Mouse (Mus musculus): ENCODE measurements around the gene Atox1. TPM values are rescaled to one million over a fixed set of nuclear protein-coding genes. Genes with fewer than 3 reads are reported as not detected.
"Not testable (repeated sequence)": the region's sequence is repeated elsewhere in the genome, so short reads cannot be mapped to it uniquely, and the experiment has no call there.

Atox1 gene
- polyA plus RNA-seq, 1 experiment from 2014 or later, result 292 TPM

GRCm38 (mm10) chr11:55419678-55420307 lies 41.2 kb downstream of the Atox1 start:
- Histone ChIP-seq H3K4me2 (ENCODE audit: low read length) (peak overlapping the region; percentile 55), H3K9ac (ENCODE audit: low read length) (peak overlapping the region; percentile 60), H3K27me3 (replicated peaks; ENCODE audit: control insufficient read depth, insufficient read depth, low read length) (no peaks in the 10 kb centered on the region), H3K9me3 (replicated peaks; ENCODE audit: control insufficient read depth, low read length) (no peaks in the 10 kb centered on the region), H3K36me3 (ENCODE audit: control insufficient read depth, insufficient read depth, low read length) (no peaks in the 10 kb centered on the region), H3K4me1 (ENCODE audit: control insufficient read depth, insufficient read depth, low read length) (peaks cover 25% of the 10 kb centered on the region), H3K4me3 (ENCODE audit: low read depth, low read length) (peak overlapping the region; percentile 33), H3K27ac (ENCODE audit: low read depth, low read length) (peak overlapping the region; percentile 52)
- peak; percentile 46 for DNase-seq (ENCODE audit: low spot score)
- 1% methylated on average over 9 of the region's 9 CpGs for WGBS
- peak; percentile 69 for ATAC-seq

DNA sequence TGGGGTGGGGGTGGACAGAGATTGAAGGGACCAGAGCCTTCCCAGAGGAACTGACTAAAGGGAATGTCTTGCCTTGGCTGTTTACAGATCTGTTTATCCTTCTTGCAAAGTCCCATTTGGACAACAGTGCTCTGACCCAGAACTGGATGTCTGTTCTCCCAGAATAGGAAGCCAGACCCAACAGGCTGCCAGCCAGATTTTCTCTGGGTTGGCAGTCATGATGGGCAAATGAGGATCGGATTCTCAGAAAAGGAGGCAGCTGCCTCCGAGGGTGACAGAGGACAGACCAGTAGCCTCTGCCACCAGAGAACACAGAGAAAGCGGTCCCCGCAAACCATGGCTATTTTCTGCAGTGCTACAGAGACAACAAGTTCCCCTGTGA lies 41.8 kb downstream of the Atox1 start:
- Histone ChIP-seq H3K36me3 (ENCODE audit: control insufficient read depth, insufficient read depth, low read length) (no peaks in the 10 kb centered on the region), H3K4me1 (ENCODE audit: control insufficient read depth, insufficient read depth, low read length) (peaks cover 25% of the 10 kb centered on the region), H3K9me3 (replicated peaks; ENCODE audit: control insufficient read depth, low read length) (no peaks in the 10 kb centered on the region), H3K4me2 (ENCODE audit: low read length) (peak overlapping the region; percentile 55), H3K4me3 (ENCODE audit: low read depth, low read length) (peak overlapping the region; percentile 33), H3K27me3 (replicated peaks; ENCODE audit: control insufficient read depth, insufficient read depth, low read length) (no peaks in the 10 kb centered on the region), H3K27ac (ENCODE audit: low read depth, low read length) (peak overlapping the region; percentile 52), H3K9ac (ENCODE audit: low read length) (peak overlapping the region; percentile 60)
- 6% methylated on average over 4 of the region's 4 CpGs for WGBS
- ATAC-seq, result no peak
- DNase-seq (ENCODE audit: low spot score), result no peak

- Histone ChIP-seq H3K27me3 (replicated peaks; ENCODE audit: control insufficient read depth, insufficient read depth, low read length) (no peaks in the 10 kb centered on the region), H3K9ac (ENCODE audit: low read length) (peak overlapping the region; percentile 60; the same call in 1 of the 2 replicates), H3K27ac (ENCODE audit: low read depth, low read length) (no peak overlapping the region), H3K4me3 (ENCODE audit: low read depth, low read length) (peak overlapping the region; percentile 33), H3K9me3 (replicated peaks; ENCODE audit: control insufficient read depth, low read length) (no peaks in the 10 kb centered on the region), H3K4me1 (ENCODE audit: control insufficient read depth, insufficient read depth, low read length) (peaks cover 20% of the 10 kb centered on the region), H3K4me2 (ENCODE audit: low read length) (peak overlapping the region; percentile 55), H3K36me3 (ENCODE audit: control insufficient read depth, insufficient read depth, low read length) (no peaks in the 10 kb centered on the region)
- 10% methylated on average over 3 of the region's 3 CpGs for WGBS
- ATAC-seq (no peak), DNase-seq (ENCODE audit: low spot score) (no peak)
Measured at GRCm38 (mm10) chr11:55418704-55419061, 42.4 kb downstream of the Atox1 start.

GRCm38 (mm10) chr11:55417898-55418703 lies 42.9 kb downstream of the Atox1 start:
- peak overlapping the region; percentile 55; the same call in 1 of the 2 replicates for H3K27ac ChIP-seq (ENCODE audit: low read depth, low read length)
- peak overlapping the region; percentile 33 for H3K4me3 ChIP-seq (ENCODE audit: low read depth, low read length)

DNA sequence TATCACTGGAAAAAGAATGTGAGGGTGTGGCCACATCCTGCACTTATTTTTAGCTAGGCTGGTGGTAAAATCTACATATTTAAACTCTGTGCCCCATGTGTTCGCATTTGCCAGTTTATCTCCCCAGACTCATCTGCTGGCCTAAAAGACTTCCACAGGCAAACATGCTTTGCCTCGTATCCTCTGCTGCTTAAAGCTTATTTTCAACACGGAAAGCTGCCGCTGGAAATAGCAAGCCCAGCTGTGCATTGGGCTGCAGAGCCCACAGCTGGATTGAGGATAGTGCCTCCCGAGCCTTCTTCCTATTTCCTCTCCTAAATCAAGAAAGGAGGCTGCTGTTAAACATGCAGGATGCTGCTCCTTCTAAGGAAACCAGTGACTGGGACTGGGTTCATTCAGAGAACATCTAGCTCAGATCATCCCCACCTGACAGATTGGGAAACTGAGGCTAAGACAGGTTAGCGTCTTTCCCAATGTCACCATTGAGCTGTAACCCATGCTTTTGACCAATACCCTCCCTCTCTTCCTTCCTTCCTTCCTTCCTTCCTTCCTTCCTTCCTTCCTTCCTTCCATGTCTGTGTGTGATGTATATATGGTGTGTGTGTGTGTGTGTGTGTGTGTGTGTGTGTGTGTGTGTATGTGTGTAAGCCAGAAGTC lies 44.3 kb downstream of the Atox1 start:
- no peak overlapping the region for H3K4me3 ChIP-seq (ENCODE audit: low read depth, low read length)
- H3K4me1 ChIP-seq (ENCODE audit: control insufficient read depth, insufficient read depth, low read length), result peaks cover 17% of the 10 kb centered on the region
- no peaks in the 10 kb centered on the region for H3K9me3 ChIP-seq (replicated peaks; ENCODE audit: control insufficient read depth, low read length)
- H3K36me3 ChIP-seq (ENCODE audit: control insufficient read depth, insufficient read depth, low read length), result no peaks in the 10 kb centered on the region
- H3K4me2 ChIP-seq (ENCODE audit: low read length), result no peak overlapping the region
- H3K9ac ChIP-seq (ENCODE audit: low read length), result no peak overlapping the region
- ATAC-seq (no peak), DNase-seq (ENCODE audit: low spot score) (no peak)
- H3K27me3 ChIP-seq (replicated peaks; ENCODE audit: control insufficient read depth, insufficient read depth, low read length), result no peaks in the 10 kb centered on the region
- WGBS, result 85% methylated on average over 6 of the region's 6 CpGs
- no peak overlapping the region; the same call in 1 of the 2 replicates for H3K27ac ChIP-seq (ENCODE audit: low read depth, low read length)

More at GRCm38 (mm10) chr11:55417898-55418703, 42.9 kb downstream of the Atox1 start:
- ATAC-seq, result peak; percentile 84
- peak overlapping the region; percentile 55 for H3K4me2 ChIP-seq (ENCODE audit: low read length)
- H3K9me3 ChIP-seq (replicated peaks; ENCODE audit: control insufficient read depth, low read length), result no peaks in the 10 kb centered on the region
- no peaks in the 10 kb centered on the region for H3K27me3 ChIP-seq (replicated peaks; ENCODE audit: control insufficient read depth, insufficient read depth, low read length)
- WGBS, result under 1% methylated on average over 24 of the region's 24 CpGs
- no peaks in the 10 kb centered on the region for H3K36me3 ChIP-seq (ENCODE audit: control insufficient read depth, insufficient read depth, low read length)
- peaks cover 17% of the 10 kb centered on the region for H3K4me1 ChIP-seq (ENCODE audit: control insufficient read depth, insufficient read depth, low read length)
- peak overlapping the region; percentile 60 for H3K9ac ChIP-seq (ENCODE audit: low read length)
- DNase-seq (ENCODE audit: low spot score), result peak; percentile 79

- not testable (repeated sequence) for H3K9me3 ChIP-seq (replicated peaks; ENCODE audit: control insufficient read depth, low read length); H3K27me3 ChIP-seq (replicated peaks; ENCODE audit: control insufficient read depth, insufficient read depth, low read length); H3K4me3 ChIP-seq (ENCODE audit: low read depth, low read length); H3K9ac ChIP-seq (ENCODE audit: low read length); ATAC-seq; H3K4me2 ChIP-seq (ENCODE audit: low read length); H3K27ac ChIP-seq (ENCODE audit: low read depth, low read length); H3K36me3 ChIP-seq (ENCODE audit: control insufficient read depth, insufficient read depth, low read length); DNase-seq (ENCODE audit: low spot score)
- 94% methylated on average over 6 of the region's 6 CpGs for WGBS
- peaks cover 17% of the 10 kb centered on the region for H3K4me1 ChIP-seq (ENCODE audit: control insufficient read depth, insufficient read depth, low read length)
Measured at GRCm38 (mm10) chr11:55415731-55416130, 45.3 kb downstream of the Atox1 start.

DNA sequence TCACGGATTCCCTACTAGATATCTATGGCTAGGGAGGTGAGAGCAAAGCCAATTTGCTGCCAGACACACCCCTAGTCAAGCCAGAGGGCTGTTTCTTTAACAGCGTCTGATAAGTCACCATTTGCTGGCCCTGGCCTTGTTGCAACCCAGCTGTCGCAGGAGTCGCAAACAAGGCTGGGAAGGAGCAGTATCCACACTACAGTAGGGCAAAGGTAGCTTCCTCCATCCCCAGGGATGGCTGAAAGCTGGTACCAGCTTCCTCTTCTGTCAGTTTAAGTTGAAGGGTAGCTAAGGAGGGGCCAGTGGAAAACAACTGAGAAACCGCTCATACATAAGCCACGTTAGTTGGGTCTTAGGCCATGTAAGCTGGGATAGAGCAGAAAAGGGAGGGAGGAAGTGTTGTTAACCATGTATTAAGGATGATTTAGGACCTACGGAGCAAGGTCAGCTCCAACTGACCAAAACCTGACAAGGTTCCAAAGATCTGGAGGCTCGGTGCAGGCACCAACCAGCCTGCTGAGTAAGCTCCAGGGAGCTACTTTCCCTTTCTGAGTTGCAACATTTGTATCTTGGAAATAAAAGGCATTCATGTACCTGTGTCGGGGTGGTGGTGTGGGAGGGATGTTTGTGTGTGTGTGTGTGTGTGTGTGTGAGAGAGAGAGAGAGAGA lies 45.9 kb downstream of the Atox1 start:
- H3K27ac ChIP-seq (ENCODE audit: low read depth, low read length), result no peak overlapping the region
- H3K27me3 ChIP-seq (replicated peaks; ENCODE audit: control insufficient read depth, insufficient read depth, low read length), result no peaks in the 10 kb centered on the region
- H3K4me1 ChIP-seq (ENCODE audit: control insufficient read depth, insufficient read depth, low read length), result peaks cover 17% of the 10 kb centered on the region
- WGBS, result 80% methylated on average over 9 of the region's 9 CpGs
- no peak overlapping the region for H3K9ac ChIP-seq (ENCODE audit: low read length)
- H3K36me3 ChIP-seq (ENCODE audit: control insufficient read depth, insufficient read depth, low read length), result no peaks in the 10 kb centered on the region
- H3K4me2 ChIP-seq (ENCODE audit: low read length), result no peak overlapping the region
- no peak overlapping the region for H3K4me3 ChIP-seq (ENCODE audit: low read depth, low read length)
- H3K9me3 ChIP-seq (replicated peaks; ENCODE audit: control insufficient read depth, low read length), result no peaks in the 10 kb centered on the region
- ATAC-seq, result no peak
- DNase-seq (ENCODE audit: low spot score), result no peak

GRCm38 (mm10) chr11:55414314-55414713 lies 46.7 kb downstream of the Atox1 start:
- no peaks in the 10 kb centered on the region for H3K36me3 ChIP-seq (ENCODE audit: control insufficient read depth, insufficient read depth, low read length)
- ATAC-seq, result no peak

More at GRCm38 (mm10) chr11:55414314-55414713, 46.7 kb downstream of the Atox1 start:
- no peak overlapping the region for H3K9ac ChIP-seq (ENCODE audit: low read length)
- H3K4me1 ChIP-seq (ENCODE audit: control insufficient read depth, insufficient read depth, low read length), result peaks cover 12% of the 10 kb centered on the region
- WGBS, result 83% methylated on average over 5 of the region's 5 CpGs
- H3K4me3 ChIP-seq (ENCODE audit: low read depth, low read length), result no peak overlapping the region
- no peak overlapping the region for H3K27ac ChIP-seq (ENCODE audit: low read depth, low read length)
- DNase-seq (ENCODE audit: low spot score), result no peak
- no peaks in the 10 kb centered on the region for H3K9me3 ChIP-seq (replicated peaks; ENCODE audit: control insufficient read depth, low read length)
- H3K27me3 ChIP-seq (replicated peaks; ENCODE audit: control insufficient read depth, insufficient read depth, low read length), result no peaks in the 10 kb centered on the region
- H3K4me2 ChIP-seq (ENCODE audit: low read length), result no peak overlapping the region

Data from forebrain, embryonic 14.5 days (tissue).